Mouse (Mus musculus) liver, adult 2 months (tissue): ENCODE measurements around the gene Insig1.

Experiments
- CTCF ChIP-seq: fragments of 200-500 bp; IDR thresholded peaks from 2 replicates; pipeline ENCODE4 v1.5.1; 2011; ENCODE audit warnings: low read depth, low read length, control low read depth
- POLR2A ChIP-seq: fragments of 200-500 bp; IDR thresholded peaks from 2 replicates; pipeline ENCODE4 v1.6.1; 2011; ENCODE audit warnings: low read length, control low read depth; ENCODE audit not compliant: insufficient read depth; ENCODE audit errors: extremely low read depth

DNA sequence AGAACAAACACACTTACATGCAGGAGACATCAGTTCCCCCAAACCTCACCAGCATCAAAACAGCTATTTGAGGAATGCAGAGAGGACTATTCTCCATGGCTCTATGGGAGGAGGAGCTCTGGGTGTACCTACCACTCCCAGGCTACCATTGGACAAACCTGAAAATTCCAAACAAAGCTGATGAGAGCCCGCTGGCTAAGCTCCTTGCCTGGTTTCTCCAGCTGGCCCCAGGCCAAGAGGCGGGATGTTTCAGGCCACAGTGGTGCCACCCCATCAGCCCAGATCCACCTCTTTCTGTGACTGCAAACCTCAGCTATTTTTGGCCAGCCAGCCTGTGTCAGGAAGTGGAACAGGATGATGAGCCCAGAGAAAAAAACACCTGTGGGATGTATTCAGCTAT lies 33.0 kb upstream of the Insig1 start:
- TF ChIP-seq POLR2A (0 out of 2 replicates have a peak, but pooled peaks have one; percentile 20), CTCF (no peak; the same call in 1 of the 2 replicates)
